ENCODE assay signal across 32 mouse cellular contexts in the genomic region with DNA sequence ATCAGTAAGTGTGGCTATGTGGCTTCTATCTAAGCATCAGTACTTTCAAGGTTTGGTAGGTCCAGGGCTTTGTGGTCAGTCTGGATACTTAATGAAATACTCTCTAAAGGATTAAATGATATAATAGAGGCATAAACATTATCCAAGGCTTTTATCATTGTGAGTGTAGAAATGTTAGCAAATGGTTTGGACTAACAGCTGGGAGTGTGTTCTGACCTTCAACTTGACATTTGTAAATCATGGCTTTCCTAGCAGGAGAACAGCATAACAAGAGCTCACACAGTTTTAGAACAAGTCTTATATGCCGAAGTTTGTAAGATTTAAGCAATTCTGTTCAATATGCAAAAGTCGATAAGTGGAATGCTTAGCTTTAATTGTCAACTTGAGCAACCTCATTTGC.
"Had no signal": no experiment of that assay in that cellular context is flagged by ENCODE, and none has a peak within 500 bp of the region (broad histone marks: within the 10 kb centered on the region; RNA-seq: fewer than 3 reads in every experiment).

No protein-coding gene starts in this region.

- ATAC-seq: liver, embryonic 12.5 days; liver, postnatal 0 days; lung, postnatal 0 days; midbrain, embryonic 13.5 days; midbrain, embryonic 15.5 days; midbrain, embryonic 16.5 days had no signal

- H3K9me3 ChIP-seq: limb, embryonic 10.5 days; limb, embryonic 15.5 days; liver, embryonic 12.5 days; liver, embryonic 13.5 days; liver, embryonic 15.5 days; lung, embryonic 15.5 days; midbrain, embryonic 15.5 days; neural tube, embryonic 12.5 days had no signal

- H3K4me1 ChIP-seq: liver, embryonic 12.5 days; liver, embryonic 13.5 days; liver, embryonic 15.5 days; lung, embryonic 15.5 days; midbrain, embryonic 10.5 days; midbrain, embryonic 12.5 days; midbrain, embryonic 13.5 days; midbrain, embryonic 15.5 days; neural tube, embryonic 12.5 days had no signal

- H3K4me2 ChIP-seq: limb, embryonic 12.5 days; limb, embryonic 13.5 days; limb, embryonic 15.5 days; liver, embryonic 11.5 days; liver, embryonic 12.5 days; liver, embryonic 13.5 days; liver, embryonic 15.5 days; lung, embryonic 14.5 days; lung, embryonic 15.5 days; midbrain, embryonic 12.5 days; midbrain, embryonic 13.5 days; midbrain, embryonic 15.5 days; neural tube, embryonic 12.5 days had no signal

- H3K4me3 ChIP-seq: left cerebral cortex, adult 2 months; limb, embryonic 10.5 days; limb, embryonic 12.5 days; limb, embryonic 13.5 days; limb, embryonic 15.5 days; liver, embryonic 12.5 days; liver, embryonic 13.5 days; liver, embryonic 15.5 days; lung, embryonic 15.5 days; megakaryocyte, embryonic 14.5 days; midbrain, embryonic 10.5 days; midbrain, embryonic 12.5 days; midbrain, embryonic 13.5 days; midbrain, embryonic 15.5 days; myocyte; neural tube, embryonic 12.5 days had no signal

- H3K27me3 ChIP-seq: limb, embryonic 15.5 days; liver, embryonic 12.5 days; liver, embryonic 13.5 days; liver, embryonic 15.5 days; lung, embryonic 15.5 days; megakaryocyte, embryonic 14.5 days; midbrain, embryonic 12.5 days; midbrain, embryonic 13.5 days; midbrain, embryonic 15.5 days; neural tube, embryonic 12.5 days had no signal

- DNase-seq: left cerebral cortex, postnatal 4 days; liver; liver, embryonic 13.5 days; liver, postnatal 0 days; lung, adult 18-20 months; lung, adult 2 months; lung, embryonic 14.5 days; lung, postnatal 10 days; lung, postnatal 14 days; lung, postnatal 36 days; lung, postnatal 4 days; midbrain, embryonic 14.5 days had no signal

- H3K9ac ChIP-seq: limb, embryonic 12.5 days; limb, embryonic 13.5 days; limb, embryonic 15.5 days; liver, embryonic 12.5 days; liver, embryonic 13.5 days; liver, embryonic 14.5 days; liver, embryonic 15.5 days; liver, postnatal 0 days; lung, embryonic 14.5 days; lung, embryonic 15.5 days; midbrain, embryonic 12.5 days; midbrain, embryonic 13.5 days; midbrain, embryonic 15.5 days; neural tube, embryonic 12.5 days had no signal

- H3K27ac ChIP-seq: left cerebral cortex, adult 2 months; limb, embryonic 10.5 days; limb, embryonic 12.5 days; limb, embryonic 13.5 days; limb, embryonic 15.5 days; liver, embryonic 12.5 days; liver, embryonic 13.5 days; liver, embryonic 14.5 days; liver, embryonic 15.5 days; lung, embryonic 15.5 days; macrophage; midbrain, embryonic 10.5 days; midbrain, embryonic 12.5 days; midbrain, embryonic 13.5 days; midbrain, embryonic 15.5 days; neural tube, embryonic 12.5 days had no signal

- H3K36me3 ChIP-seq: limb, embryonic 10.5 days; limb, embryonic 13.5 days; limb, embryonic 15.5 days; liver, embryonic 12.5 days; liver, embryonic 13.5 days; liver, embryonic 15.5 days; lung, embryonic 15.5 days; midbrain, embryonic 10.5 days; midbrain, embryonic 12.5 days; midbrain, embryonic 13.5 days; midbrain, embryonic 15.5 days; neural tube, embryonic 12.5 days had no signal
